Mouse (Mus musculus) forebrain, embryonic 16.5 days (tissue): ENCODE measurements around the gene Ccl1. TPM values are rescaled to one million over a fixed set of nuclear protein-coding genes. Genes with fewer than 3 reads are reported as not detected.

Experiments
- ATAC-seq: fragments of 200-750 bp; cut with Nextera tagmentation; 2 replicates; pipeline ENCODE4 v1.8.0; 2017; ENCODE audit warnings: mild to moderate bottlenecking, moderate library complexity
- H3K27ac ChIP-seq: fragments of 300-500 bp; sonication (generic); 2 replicates; pipeline ENCODE4 v1.5.1; 2014; ENCODE audit warnings: low read length, control low read depth
- H3K27me3 ChIP-seq: fragments of 300-500 bp; sonication (generic); replicated peaks from 2 replicates; pipeline ENCODE4 v1.6.1; 2014; ENCODE audit warnings: low read length; ENCODE audit not compliant: control insufficient read depth, insufficient read depth
- H3K36me3 ChIP-seq: fragments of 300-500 bp; sonication (generic); 2 replicates; pipeline ENCODE4 v1.6.1; 2014; ENCODE audit not compliant: control insufficient read depth, insufficient read depth
- H3K4me1 ChIP-seq: fragments of 300-500 bp; sonication (generic); replicated peaks from 2 replicates; pipeline ENCODE4 v1.6.1; 2014; ENCODE audit warnings: low read length; ENCODE audit not compliant: control insufficient read depth, insufficient read depth
- H3K4me2 ChIP-seq: fragments of 300-500 bp; sonication (generic); 2 replicates; pipeline ENCODE4 v1.6.1; 2014; ENCODE audit warnings: mild to moderate bottlenecking, low read length, control low read depth
- H3K4me3 ChIP-seq: fragments of 300-500 bp; sonication (generic); replicated peaks from 2 replicates; pipeline ENCODE4 v1.5.1; 2014; ENCODE audit warnings: mild to moderate bottlenecking, low read length, control low read depth
- H3K9ac ChIP-seq: fragments of 300-500 bp; sonication (generic); replicated peaks from 2 replicates; pipeline ENCODE4 v1.6.1; 2014; ENCODE audit warnings: low read depth, low read length, control low read depth
- H3K9me3 ChIP-seq: fragments of 300-500 bp; sonication (generic); 2 replicates; pipeline ENCODE4 v1.6.1; 2016; ENCODE audit warnings: low read length; ENCODE audit not compliant: control insufficient read depth
- WGBS: fragments of 180-500 bp; shearing (Covaris S2); extraction: QIAGEN DNeasy Blood & Tissue Kit; methylation state at CpG from one replicate; pipeline ENCODE4 v1.1.7; 2014; 5-methylcytosine and 5-hydroxymethylcytosine counted together
- polyA plus RNA-seq: library from polyadenylated mRNA; unstranded; fragments of >200 nt; fragmentation: Nextera tagmentation; extraction: Ambion mirVana; gene quantifications from 2 replicates; pipeline ENCODE4 v1.2.1, GENCODE M21; 2015

Gene Ccl1
- 0.47 TPM in 1 of 2 replicates, not detected in the other for polyA plus RNA-seq

GRCm38 (mm10) chr11:82305590-82305989, at the start of gene Ccl1:
Gene Ccl1 (minus strand): TSS chr11:82305690.
- no peak within 1 kb of the TSS for H3K4me2 ChIP-seq
- ATAC-seq, result no peak
- H3K9ac ChIP-seq, result no peak within 1 kb of the TSS
- H3K36me3 ChIP-seq, result no peaks in the 10 kb centered on the region
- no peaks in the 10 kb centered on the region for H3K27me3 ChIP-seq
- H3K4me1 ChIP-seq, result peaks cover 5% of the 10 kb centered on the region
- 72% methylated on average over 4 of the region's 4 CpGs for WGBS
- no peaks in the 10 kb centered on the region for H3K9me3 ChIP-seq
- no peak within 1 kb of the TSS for H3K4me3 ChIP-seq
- H3K27ac ChIP-seq, result no peak within 1 kb of the TSS

- Histone ChIP-seq H3K9ac (no peak overlapping the region), H3K27me3 (no peaks in the 10 kb centered on the region), H3K4me2 (no peak overlapping the region), H3K27ac (no peak overlapping the region), H3K4me1 (no peaks in the 10 kb centered on the region), H3K9me3 (no peaks in the 10 kb centered on the region), H3K36me3 (no peaks in the 10 kb centered on the region), H3K4me3 (no peak overlapping the region)
- ATAC-seq, result no peak
- 77% methylated on average over 10 of the region's 10 CpGs for WGBS
Measured at GRCm38 (mm10) chr11:82351039-82351438, 45.5 kb upstream of the Ccl1 start.

GRCm38 (mm10) chr11:82340900-82341299, 35.4 kb upstream of the Ccl1 start:
- Histone ChIP-seq H3K4me1 (no peaks in the 10 kb centered on the region), H3K9me3 (no peaks in the 10 kb centered on the region), H3K27me3 (no peaks in the 10 kb centered on the region), H3K9ac (no peak overlapping the region), H3K36me3 (no peaks in the 10 kb centered on the region), H3K27ac (no peak overlapping the region), H3K4me2 (no peak overlapping the region), H3K4me3 (no peak overlapping the region)
- 71% methylated on average over 2 of the region's 2 CpGs for WGBS
- no peak for ATAC-seq

- no peak for ATAC-seq
- H3K27me3 ChIP-seq, result no peaks in the 10 kb centered on the region
- no peak overlapping the region for H3K27ac ChIP-seq
- WGBS, result 59% methylated on average over 6 of the region's 6 CpGs
- H3K4me3 ChIP-seq, result no peak overlapping the region
- no peaks in the 10 kb centered on the region for H3K36me3 ChIP-seq
- H3K4me1 ChIP-seq, result no peaks in the 10 kb centered on the region
- H3K4me2 ChIP-seq, result no peak overlapping the region
- no peak overlapping the region for H3K9ac ChIP-seq
- H3K9me3 ChIP-seq, result no peaks in the 10 kb centered on the region
Measured at GRCm38 (mm10) chr11:82340416-82340815, 34.9 kb upstream of the Ccl1 start.

GRCm38 (mm10) chr11:82339921-82340401, 34.5 kb upstream of the Ccl1 start:
- no peaks in the 10 kb centered on the region for H3K36me3 ChIP-seq
- no peak overlapping the region for H3K9ac ChIP-seq
- no peak for ATAC-seq
- no peaks in the 10 kb centered on the region for H3K4me1 ChIP-seq
- no peak overlapping the region for H3K4me2 ChIP-seq
- no peak overlapping the region for H3K4me3 ChIP-seq
- 38% methylated on average over 7 of the region's 7 CpGs for WGBS
- no peaks in the 10 kb centered on the region for H3K27me3 ChIP-seq
- no peaks in the 10 kb centered on the region for H3K9me3 ChIP-seq
- no peak overlapping the region for H3K27ac ChIP-seq

GRCm38 (mm10) chr11:82313153-82313552, 7.7 kb upstream of the Ccl1 start:
- H3K4me1 ChIP-seq, result peaks cover 5% of the 10 kb centered on the region
- no peak overlapping the region for H3K27ac ChIP-seq
- H3K27me3 ChIP-seq, result no peaks in the 10 kb centered on the region
- H3K36me3 ChIP-seq, result no peaks in the 10 kb centered on the region
- H3K4me3 ChIP-seq, result no peak overlapping the region
- 50% methylated on average over 7 of the region's 7 CpGs for WGBS
- H3K9ac ChIP-seq, result no peak overlapping the region
- H3K4me2 ChIP-seq, result no peak overlapping the region
- H3K9me3 ChIP-seq, result no peaks in the 10 kb centered on the region
- no peak for ATAC-seq

- Histone ChIP-seq H3K27me3 (no peaks in the 10 kb centered on the region), H3K9me3 (no peaks in the 10 kb centered on the region), H3K36me3 (no peaks in the 10 kb centered on the region), H3K27ac (no peak overlapping the region), H3K9ac (0 out of 2 replicates have a peak overlapping the region, but pooled peaks have one; percentile 0), H3K4me3 (peak overlapping the region; percentile 2; the same call in 1 of the 2 replicates), H3K4me2 (peak overlapping the region; percentile 39), H3K4me1 (peaks cover 5% of the 10 kb centered on the region)
- ATAC-seq, result peak; percentile 67
- WGBS, result 4% methylated on average over 12 of the region's 12 CpGs
Measured at GRCm38 (mm10) chr11:82310336-82311045, 5.0 kb upstream of the Ccl1 start.

GRCm38 (mm10) chr11:82297895-82298294, 7.6 kb downstream of the Ccl1 start:
- H3K27me3 ChIP-seq, result no peaks in the 10 kb centered on the region
- H3K4me3 ChIP-seq, result no peak overlapping the region
- no peaks in the 10 kb centered on the region for H3K4me1 ChIP-seq
- 52% methylated on average over 4 of the region's 4 CpGs for WGBS
- H3K27ac ChIP-seq, result no peak overlapping the region
- H3K9me3 ChIP-seq, result no peaks in the 10 kb centered on the region
- no peaks in the 10 kb centered on the region for H3K36me3 ChIP-seq
- H3K9ac ChIP-seq, result no peak overlapping the region
- ATAC-seq, result no peak
- no peak overlapping the region for H3K4me2 ChIP-seq

GRCm38 (mm10) chr11:82290841-82291240, 14.6 kb downstream of the Ccl1 start:
- Histone ChIP-seq H3K9me3 (no peaks in the 10 kb centered on the region), H3K4me1 (no peaks in the 10 kb centered on the region), H3K4me2 (no peak overlapping the region), H3K36me3 (no peaks in the 10 kb centered on the region), H3K27ac (no peak overlapping the region), H3K27me3 (no peaks in the 10 kb centered on the region), H3K4me3 (no peak overlapping the region), H3K9ac (no peak overlapping the region)
- ATAC-seq, result no peak
